Mouse (Mus musculus) heart, adult 18-20 months (tissue): ENCODE data around the gene Gm21964. TPM values are rescaled to one million over a fixed set of nuclear protein-coding genes. Genes with fewer than 3 reads are reported as not detected.

Experiments used
- total RNA-seq, 2 experiments: library from RNA; stranded (reverse); gene quantifications; 2 replicates each; pipeline ENCODE4 v1.2.3; 2021

Gene Gm21964
- total RNA-seq, 2 experiments from 2014 or later, result not detected

Other genes starting within 250 kb of the Gm21964 start
- 1 to 10 TPM; 3.0 to 3.4 TPM for gene Phlpp2, start 232.7 kb upstream of the Gm21964 start, total RNA-seq
- under 1 TPM in 1 of 2 experiments, not detected in 1; 0.46 TPM for gene Marveld3, start 139.0 kb upstream of the Gm21964 start, total RNA-seq
- 1 to 10 TPM in 1 of 2 experiments, under 1 TPM in 1; 0.50 to 3.6 TPM for gene Tat, start 110.8 kb upstream of the Gm21964 start, total RNA-seq
- 1 to 10 TPM; 1.7 to 5.4 TPM for gene Chst4, start 61.5 kb upstream of the Gm21964 start, total RNA-seq
- gene Zfp612, start 21.5 kb upstream of the Gm21964 start, total RNA-seq, result 1 to 10 TPM; 4.7 to 6.3 TPM
- not detected for gene Gm17720, start 1.5 kb downstream of the Gm21964 start, total RNA-seq
- not detected for gene Calb2, start 67.0 kb downstream of the Gm21964 start, total RNA-seq
- gene Cmtr2, start 114.5 kb downstream of the Gm21964 start, total RNA-seq, result 1 to 10 TPM; 2.4 to 3.3 TPM
- under 1 TPM; 0.07 to 0.36 TPM for gene Hydin, start 165.8 kb downstream of the Gm21964 start, total RNA-seq